Mouse (Mus musculus): ENCODE measurements around the gene Psenen. TPM values are rescaled to one million over a fixed set of nuclear protein-coding genes. Genes with fewer than 3 reads are reported as not detected.

The Psenen gene
- polyA plus RNA-seq, 1 experiment: 236 TPM

GRCm38 (mm10) chr7:30544327-30544726, 19.1 kb downstream of the Psenen start:
- no peaks in the 10 kb centered on the region for H3K4me1 ChIP-seq (ENCODE audit: control insufficient read depth, insufficient read depth, low read length)
- no peak overlapping the region for H3K4me3 ChIP-seq (ENCODE audit: insufficient read depth, low read length)
- H3K27ac ChIP-seq (ENCODE audit: insufficient read depth, low read depth, low read length): no peak overlapping the region
- TF ChIP-seq CTCF (IDR thresholded peaks at IDR 0.05; ENCODE audit: low read depth, low read length) (no peak), POLR2A (IDR thresholded peaks at IDR 0.05; ENCODE audit: borderline replicate concordance, low read depth, low read length) (no peak)

- Histone ChIP-seq H3K4me3 (ENCODE audit: insufficient read depth, low read length) (no peak overlapping the region), H3K4me1 (ENCODE audit: control insufficient read depth, insufficient read depth, low read length) (peaks cover 2% of the 10 kb centered on the region; the same call in 1 of the 2 replicates), H3K27ac (ENCODE audit: insufficient read depth, low read depth, low read length) (no peak overlapping the region)
- TF ChIP-seq CTCF (IDR thresholded peaks at IDR 0.05; ENCODE audit: low read depth, low read length) (no peak), POLR2A (IDR thresholded peaks at IDR 0.05; ENCODE audit: borderline replicate concordance, low read depth, low read length) (no peak)
Observed at GRCm38 (mm10) chr7:30540572-30540971, 22.9 kb downstream of the Psenen start.

- Histone ChIP-seq H3K4me3 (ENCODE audit: insufficient read depth, low read length) (peak within 1 kb of the TSS; percentile 85), H3K27ac (ENCODE audit: insufficient read depth, low read depth, low read length) (no peak within 1 kb of the TSS)
Observed at GRCm38 (mm10) chr7:30534633-30535577, 28.5 kb downstream of the Psenen start, which contains the start of gene Arhgap33. Gene Arhgap33, minus strand, starts transcription at chr7:30535060.

GRCm38 (mm10) chr7:30533941-30534632, 29.3 kb downstream of the Psenen start:
- Histone ChIP-seq H3K4me1 (ENCODE audit: control insufficient read depth, insufficient read depth, low read length) (peaks cover 4% of the 10 kb centered on the region; the same call in 1 of the 2 replicates), H3K4me3 (ENCODE audit: insufficient read depth, low read length) (peak overlapping the region; percentile 85), H3K27ac (ENCODE audit: insufficient read depth, low read depth, low read length) (no peak overlapping the region)
- TF ChIP-seq CTCF (IDR thresholded peaks at IDR 0.05; ENCODE audit: low read depth, low read length): no peak
- TF ChIP-seq POLR2A (IDR thresholded peaks at IDR 0.05; ENCODE audit: borderline replicate concordance, low read depth, low read length): no peak

More at GRCm38 (mm10) chr7:30534633-30535577, 28.5 kb downstream of the Psenen start, which contains the start of gene Arhgap33:
- TF ChIP-seq POLR2A (IDR thresholded peaks at IDR 0.05; ENCODE audit: borderline replicate concordance, low read depth, low read length) (no peak), CTCF (IDR thresholded peaks at IDR 0.05; ENCODE audit: low read depth, low read length) (no peak)
- H3K4me1 ChIP-seq (ENCODE audit: control insufficient read depth, insufficient read depth, low read length): peaks cover 4% of the 10 kb centered on the region; the same call in 1 of the 2 replicates

GRCm38 (mm10) chr7:30532931-30533330, 30.5 kb downstream of the Psenen start:
- Histone ChIP-seq H3K27ac (ENCODE audit: insufficient read depth, low read depth, low read length) (no peak overlapping the region), H3K4me1 (ENCODE audit: control insufficient read depth, insufficient read depth, low read length) (peaks cover 4% of the 10 kb centered on the region; the same call in 1 of the 2 replicates), H3K4me3 (ENCODE audit: insufficient read depth, low read length) (no peak overlapping the region)
- no peak for TF ChIP-seq CTCF (IDR thresholded peaks at IDR 0.05; ENCODE audit: low read depth, low read length)
- no peak for TF ChIP-seq POLR2A (IDR thresholded peaks at IDR 0.05; ENCODE audit: borderline replicate concordance, low read depth, low read length)

- TF ChIP-seq POLR2A (IDR thresholded peaks at IDR 0.05; ENCODE audit: borderline replicate concordance, low read depth, low read length) (no peak), CTCF (IDR thresholded peaks at IDR 0.05; ENCODE audit: low read depth, low read length) (no peak)
- Histone ChIP-seq H3K4me1 (ENCODE audit: control insufficient read depth, insufficient read depth, low read length) (peaks cover 4% of the 10 kb centered on the region; the same call in 1 of the 2 replicates), H3K4me3 (ENCODE audit: insufficient read depth, low read length) (no peak overlapping the region), H3K27ac (ENCODE audit: insufficient read depth, low read depth, low read length) (no peak overlapping the region)
Observed at GRCm38 (mm10) chr7:30531291-30531815, 32.1 kb downstream of the Psenen start.

GRCm38 (mm10) chr7:30526981-30527380, 36.4 kb downstream of the Psenen start:
- Histone ChIP-seq H3K27ac (ENCODE audit: insufficient read depth, low read depth, low read length) (no peak overlapping the region), H3K4me1 (ENCODE audit: control insufficient read depth, insufficient read depth, low read length) (no peaks in the 10 kb centered on the region), H3K4me3 (ENCODE audit: insufficient read depth, low read length) (no peak overlapping the region)
- no peak for TF ChIP-seq POLR2A (IDR thresholded peaks at IDR 0.05; ENCODE audit: borderline replicate concordance, low read depth, low read length)
- no peak for TF ChIP-seq CTCF (IDR thresholded peaks at IDR 0.05; ENCODE audit: low read depth, low read length)

- TF ChIP-seq CTCF (IDR thresholded peaks at IDR 0.05; ENCODE audit: low read depth, low read length) (no peak), POLR2A (IDR thresholded peaks at IDR 0.05; ENCODE audit: borderline replicate concordance, low read depth, low read length) (no peak)
- Histone ChIP-seq H3K4me3 (ENCODE audit: insufficient read depth, low read length) (no peak overlapping the region), H3K27ac (ENCODE audit: insufficient read depth, low read depth, low read length) (no peak overlapping the region), H3K4me1 (ENCODE audit: control insufficient read depth, insufficient read depth, low read length) (no peaks in the 10 kb centered on the region)
Observed at GRCm38 (mm10) chr7:30526399-30526798, 37.0 kb downstream of the Psenen start.

- no peak overlapping the region for H3K27ac ChIP-seq (ENCODE audit: insufficient read depth, low read depth, low read length)
- H3K4me3 ChIP-seq (ENCODE audit: insufficient read depth, low read length): no peak overlapping the region
- H3K4me1 ChIP-seq (ENCODE audit: control insufficient read depth, insufficient read depth, low read length): no peaks in the 10 kb centered on the region
- TF ChIP-seq POLR2A (IDR thresholded peaks at IDR 0.05; ENCODE audit: borderline replicate concordance, low read depth, low read length) (no peak), CTCF (IDR thresholded peaks at IDR 0.05; ENCODE audit: low read depth, low read length) (no peak)
Observed at GRCm38 (mm10) chr7:30525954-30526353, 37.5 kb downstream of the Psenen start.
